Mouse (Mus musculus): ENCODE data around the gene Nsd1. TPM values are rescaled to one million over a fixed set of nuclear protein-coding genes. Genes with fewer than 3 reads are reported as not detected.

Gene Nsd1
- total RNA-seq (2014; rRNA removed) (103 and 111 TPM in 2 replicates), polyA plus RNA-seq (2015; fragmentation: Nextera tagmentation; extraction: Ambion mirVana) (47.0 and 56.2 TPM in 2 replicates)

- no peaks in the 10 kb centered on the region for H3K36me3 ChIP-seq (ENCODE audit: insufficient read depth, low read length)
- TF ChIP-seq CTCF (IDR thresholded peaks at IDR 0.05), result peak; percentile 33
- peaks cover 14% of the 10 kb centered on the region for H3K4me1 ChIP-seq (ENCODE audit: insufficient read depth, low read length)
- no peak for DNase-seq (ENCODE audit: low spot score)
- H3K4me3 ChIP-seq (ENCODE audit: low read depth, low read length), result peak within 1 kb of the TSS; percentile 74
- WGBS, result 22% methylated on average over 31 of the region's 31 CpGs
- peak within 1 kb of the TSS; percentile 88 for H3K27ac ChIP-seq (ENCODE audit: low read depth, low read length)
- ATAC-seq (ENCODE audit: low FRiP score), result peak; percentile 12; the same call in 1 of the 2 replicates
- H3K27me3 ChIP-seq (ENCODE audit: insufficient read depth, low read length), result no peaks in the 10 kb centered on the region
- peak within 1 kb of the TSS; percentile 82 for H3K4me2 ChIP-seq (ENCODE audit: low read depth, low read length, poor library complexity, severe bottlenecking)
- peak within 1 kb of the TSS; percentile 91 for H3K9ac ChIP-seq (replicated peaks; ENCODE audit: low read length, poor library complexity, severe bottlenecking)
- no peaks in the 10 kb centered on the region for H3K9me3 ChIP-seq (ENCODE audit: low read length)
Observed at GRCm38 (mm10) chr13:55209649-55210192, at the start of gene Nsd1. Nsd1 (plus strand) TSS chr13:55209782.

GRCm38 (mm10) chr13:55162365-55162764 lies 47.2 kb upstream of the Nsd1 start:
- no peaks in the 10 kb centered on the region for H3K36me3 ChIP-seq (ENCODE audit: insufficient read depth, low read length)
- ATAC-seq (ENCODE audit: low FRiP score), result no peak
- H3K4me3 ChIP-seq (ENCODE audit: low read depth, low read length), result no peak overlapping the region
- H3K4me1 ChIP-seq (ENCODE audit: insufficient read depth, low read length), result no peaks in the 10 kb centered on the region
- no peak for TF ChIP-seq CTCF (IDR thresholded peaks at IDR 0.05)
- DNase-seq (ENCODE audit: low spot score), result no peak
- no peak overlapping the region for H3K27ac ChIP-seq (ENCODE audit: low read depth, low read length)
- no peak overlapping the region for H3K9ac ChIP-seq (replicated peaks; ENCODE audit: low read length, poor library complexity, severe bottlenecking)
- no peaks in the 10 kb centered on the region for H3K9me3 ChIP-seq (ENCODE audit: low read length)
- no peak overlapping the region for H3K4me2 ChIP-seq (ENCODE audit: low read depth, low read length, poor library complexity, severe bottlenecking)
- 66% methylated on average over 7 of the region's 7 CpGs for WGBS
- H3K27me3 ChIP-seq (ENCODE audit: insufficient read depth, low read length), result no peaks in the 10 kb centered on the region

GRCm38 (mm10) chr13:55163553-55163952 lies 46.0 kb upstream of the Nsd1 start:
- WGBS, result 52% methylated on average over 5 of the region's 5 CpGs
- DNase-seq (ENCODE audit: low spot score) (no peak), ATAC-seq (ENCODE audit: low FRiP score) (no peak)
- Histone ChIP-seq H3K4me1 (ENCODE audit: insufficient read depth, low read length) (no peaks in the 10 kb centered on the region), H3K27ac (ENCODE audit: low read depth, low read length) (no peak overlapping the region), H3K9ac (replicated peaks; ENCODE audit: low read length, poor library complexity, severe bottlenecking) (no peak overlapping the region), H3K36me3 (ENCODE audit: insufficient read depth, low read length) (no peaks in the 10 kb centered on the region), H3K27me3 (ENCODE audit: insufficient read depth, low read length) (no peaks in the 10 kb centered on the region), H3K4me3 (ENCODE audit: low read depth, low read length) (no peak overlapping the region), H3K9me3 (ENCODE audit: low read length) (no peaks in the 10 kb centered on the region), H3K4me2 (ENCODE audit: low read depth, low read length, poor library complexity, severe bottlenecking) (no peak overlapping the region)
- TF ChIP-seq CTCF (IDR thresholded peaks at IDR 0.05), result no peak

- no peak for DNase-seq (ENCODE audit: low spot score)
- no peak overlapping the region for H3K9ac ChIP-seq (replicated peaks; ENCODE audit: low read length, poor library complexity, severe bottlenecking)
- H3K27ac ChIP-seq (ENCODE audit: low read depth, low read length), result no peak overlapping the region
- ATAC-seq (ENCODE audit: low FRiP score), result no peak
- no peak overlapping the region for H3K4me2 ChIP-seq (ENCODE audit: low read depth, low read length, poor library complexity, severe bottlenecking)
- 81% methylated on average over 16 of the region's 16 CpGs for WGBS
- no peaks in the 10 kb centered on the region for H3K36me3 ChIP-seq (ENCODE audit: insufficient read depth, low read length)
- H3K4me3 ChIP-seq (ENCODE audit: low read depth, low read length), result no peak overlapping the region
- no peaks in the 10 kb centered on the region for H3K4me1 ChIP-seq (ENCODE audit: insufficient read depth, low read length)
- TF ChIP-seq CTCF (IDR thresholded peaks at IDR 0.05), result no peak
- no peaks in the 10 kb centered on the region for H3K9me3 ChIP-seq (ENCODE audit: low read length)
- H3K27me3 ChIP-seq (ENCODE audit: insufficient read depth, low read length), result no peaks in the 10 kb centered on the region
Observed at GRCm38 (mm10) chr13:55165831-55166339, 43.7 kb upstream of the Nsd1 start.

- H3K9me3 ChIP-seq (ENCODE audit: low read length), result no peaks in the 10 kb centered on the region
- H3K36me3 ChIP-seq (ENCODE audit: insufficient read depth, low read length), result no peaks in the 10 kb centered on the region
- H3K4me3 ChIP-seq (ENCODE audit: low read depth, low read length), result no peak overlapping the region
- ATAC-seq (ENCODE audit: low FRiP score), result no peak
- H3K27ac ChIP-seq (ENCODE audit: low read depth, low read length), result no peak overlapping the region
- H3K4me1 ChIP-seq (ENCODE audit: insufficient read depth, low read length), result no peaks in the 10 kb centered on the region; the same call in 1 of the 2 replicates
- H3K9ac ChIP-seq (replicated peaks; ENCODE audit: low read length, poor library complexity, severe bottlenecking), result no peak overlapping the region
- H3K4me2 ChIP-seq (ENCODE audit: low read depth, low read length, poor library complexity, severe bottlenecking), result no peak overlapping the region
- WGBS, result 92% methylated on average over 32 of the region's 32 CpGs
- DNase-seq (ENCODE audit: low spot score), result no peak
- no peaks in the 10 kb centered on the region for H3K27me3 ChIP-seq (ENCODE audit: insufficient read depth, low read length)
- TF ChIP-seq CTCF (IDR thresholded peaks at IDR 0.05), result no peak
Observed at GRCm38 (mm10) chr13:55166806-55167725, 42.5 kb upstream of the Nsd1 start.

GRCm38 (mm10) chr13:55167798-55168197 lies 41.8 kb upstream of the Nsd1 start:
- no peak overlapping the region for H3K4me2 ChIP-seq (ENCODE audit: low read depth, low read length, poor library complexity, severe bottlenecking)
- no peak for TF ChIP-seq CTCF (IDR thresholded peaks at IDR 0.05)
- no peaks in the 10 kb centered on the region for H3K27me3 ChIP-seq (ENCODE audit: insufficient read depth, low read length)
- ATAC-seq (ENCODE audit: low FRiP score) (no peak), DNase-seq (ENCODE audit: low spot score) (no peak)
- WGBS, result 82% methylated on average over 11 of the region's 11 CpGs
- H3K4me1 ChIP-seq (ENCODE audit: insufficient read depth, low read length), result no peaks in the 10 kb centered on the region; the same call in 1 of the 2 replicates
- H3K36me3 ChIP-seq (ENCODE audit: insufficient read depth, low read length), result no peaks in the 10 kb centered on the region
- no peak overlapping the region for H3K9ac ChIP-seq (replicated peaks; ENCODE audit: low read length, poor library complexity, severe bottlenecking)
- no peaks in the 10 kb centered on the region for H3K9me3 ChIP-seq (ENCODE audit: low read length)
- H3K4me3 ChIP-seq (ENCODE audit: low read depth, low read length), result no peak overlapping the region
- no peak overlapping the region for H3K27ac ChIP-seq (ENCODE audit: low read depth, low read length)

Data from midbrain, postnatal 0 days (tissue).